Mouse (Mus musculus): ENCODE results near the gene Satb2.

DNA sequence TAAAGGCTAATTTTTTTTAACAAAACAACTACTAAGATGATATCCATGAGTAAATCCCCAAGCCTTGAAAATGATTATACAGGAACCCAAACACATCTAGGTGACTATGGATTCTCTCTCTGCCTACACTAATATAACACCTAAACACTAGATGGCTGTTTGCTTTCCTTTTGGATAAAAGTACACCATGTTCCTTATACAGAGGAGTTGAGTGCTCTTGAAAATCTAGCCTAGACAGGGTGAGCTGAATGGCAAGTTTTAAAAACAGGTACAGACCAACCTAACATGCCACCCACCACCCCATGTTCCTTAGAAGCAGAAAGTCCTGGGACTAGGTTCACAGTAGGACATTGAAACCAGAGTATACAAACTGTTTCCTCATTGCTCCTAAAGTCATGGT is 90.9 kb downstream of the Satb2 start:
- TF ChIP-seq GATA1 (IDR thresholded peaks at IDR 0.05; ENCODE audit: low read length) (no peak), TAL1 (IDR thresholded peaks at IDR 0.05; ENCODE audit: low read length) (no peak)

Measured in erythroblast, embryonic 14.5 days (primary cell).